Mouse (Mus musculus): Measurements from ENCODE around the gene Rnf224. TPM values are rescaled to one million over a fixed set of nuclear protein-coding genes. Genes with fewer than 3 reads are reported as not detected.

Gene Rnf224
- polyA plus RNA-seq, 1 experiment from 2014 or later, result 0.10 TPM

- Histone ChIP-seq H3K27ac (ENCODE audit: low read length) (peak within 1 kb of the TSS; percentile 16; the same call in 1 of the 2 replicates), H3K9ac (replicated peaks; ENCODE audit: low read depth) (no peak within 1 kb of the TSS), H3K4me2 (replicated peaks; ENCODE audit: low read depth, low read length) (peak within 1 kb of the TSS; percentile 79), H3K4me3 (ENCODE audit: low read depth, low read length) (peak within 1 kb of the TSS; percentile 44), H3K9me3 (ENCODE audit: low read length) (no peaks in the 10 kb centered on the region), H3K36me3 (ENCODE audit: insufficient read depth, low read length) (no peaks in the 10 kb centered on the region), H3K4me1 (ENCODE audit: insufficient read depth, low read depth, low read length) (peaks cover 11% of the 10 kb centered on the region), H3K27me3 (replicated peaks; ENCODE audit: insufficient read depth, low read length) (peaks cover 9% of the 10 kb centered on the region; the same call in 1 of the 2 replicates)
- 1% methylated on average over 43 of the region's 59 CpGs for WGBS
- no peak for DNase-seq (ENCODE audit: low spot score)
- no peak for ATAC-seq
- no peak for TF ChIP-seq EP300 (IDR thresholded peaks at IDR 0.05)
Observed at GRCm38 (mm10) chr2:25242101-25242506, 5.5 kb upstream of the Rnf224 start, which contains the start of the genes Rnf208 and Cysrt1. Gene Rnf208 (plus strand): TSS chr2:25242255. Gene Cysrt1 (minus strand): TSS chr2:25242452.

GRCm38 (mm10) chr2:25241438-25241775, 4.8 kb upstream of the Rnf224 start:
- Histone ChIP-seq H3K4me1 (ENCODE audit: insufficient read depth, low read depth, low read length) (peaks cover 11% of the 10 kb centered on the region), H3K27ac (ENCODE audit: low read length) (peak overlapping the region; percentile 16; the same call in 1 of the 2 replicates), H3K9me3 (ENCODE audit: low read length) (no peaks in the 10 kb centered on the region), H3K27me3 (replicated peaks; ENCODE audit: insufficient read depth, low read length) (peaks cover 9% of the 10 kb centered on the region; the same call in 1 of the 2 replicates), H3K4me2 (replicated peaks; ENCODE audit: low read depth, low read length) (peak overlapping the region; percentile 79), H3K9ac (replicated peaks; ENCODE audit: low read depth) (no peak overlapping the region), H3K36me3 (ENCODE audit: insufficient read depth, low read length) (no peaks in the 10 kb centered on the region), H3K4me3 (ENCODE audit: low read depth, low read length) (peak overlapping the region; percentile 44; the same call in 1 of the 2 replicates)
- DNase-seq (ENCODE audit: low spot score), result peak; percentile 51
- 12% methylated on average over 6 of the region's 6 CpGs for WGBS
- TF ChIP-seq CTCF (IDR thresholded peaks at IDR 0.05) (no peak), EP300 (IDR thresholded peaks at IDR 0.05) (0 out of 2 replicates have a peak, but pooled peaks have one; percentile 26)
- ATAC-seq, result peak; percentile 32

GRCm38 (mm10) chr2:25240723-25241437, 4.3 kb upstream of the Rnf224 start:
- peaks cover 11% of the 10 kb centered on the region for H3K4me1 ChIP-seq (ENCODE audit: insufficient read depth, low read depth, low read length)
- ATAC-seq (peak; percentile 85), DNase-seq (ENCODE audit: low spot score) (peak; percentile 88)
- no peaks in the 10 kb centered on the region for H3K9me3 ChIP-seq (ENCODE audit: low read length)
- peak overlapping the region; percentile 79 for H3K4me2 ChIP-seq (replicated peaks; ENCODE audit: low read depth, low read length)
- 2% methylated on average over 29 of the region's 29 CpGs for WGBS
- peak overlapping the region; percentile 16; the same call in 1 of the 2 replicates for H3K27ac ChIP-seq (ENCODE audit: low read length)
- peak overlapping the region; percentile 44 for H3K4me3 ChIP-seq (ENCODE audit: low read depth, low read length)
- TF ChIP-seq EP300 (IDR thresholded peaks at IDR 0.05) (no peak; the same call in 1 of the 2 replicates), CTCF (IDR thresholded peaks at IDR 0.05) (no peak; the same call in 1 of the 2 replicates)
- no peak overlapping the region for H3K9ac ChIP-seq (replicated peaks; ENCODE audit: low read depth)
- peaks cover 9% of the 10 kb centered on the region; the same call in 1 of the 2 replicates for H3K27me3 ChIP-seq (replicated peaks; ENCODE audit: insufficient read depth, low read length)
- H3K36me3 ChIP-seq (ENCODE audit: insufficient read depth, low read length), result no peaks in the 10 kb centered on the region

- WGBS, result 46% methylated on average over 8 of the region's 8 CpGs
- Histone ChIP-seq H3K27me3 (replicated peaks; ENCODE audit: insufficient read depth, low read length) (peaks cover 9% of the 10 kb centered on the region; the same call in 1 of the 2 replicates), H3K4me3 (ENCODE audit: low read depth, low read length) (no peak overlapping the region), H3K9ac (replicated peaks; ENCODE audit: low read depth) (no peak overlapping the region), H3K9me3 (ENCODE audit: low read length) (no peaks in the 10 kb centered on the region), H3K27ac (ENCODE audit: low read length) (no peak overlapping the region), H3K4me1 (ENCODE audit: insufficient read depth, low read depth, low read length) (peaks cover 11% of the 10 kb centered on the region), H3K36me3 (ENCODE audit: insufficient read depth, low read length) (no peaks in the 10 kb centered on the region), H3K4me2 (replicated peaks; ENCODE audit: low read depth, low read length) (peak overlapping the region; percentile 79)
- no peak for ATAC-seq
- DNase-seq (ENCODE audit: low spot score), result no peak
- TF ChIP-seq EP300 (IDR thresholded peaks at IDR 0.05) (no peak), CTCF (IDR thresholded peaks at IDR 0.05) (no peak)
Observed at GRCm38 (mm10) chr2:25240310-25240709, 3.7 kb upstream of the Rnf224 start.

GRCm38 (mm10) chr2:25239766-25240165, 3.2 kb upstream of the Rnf224 start:
- no peaks in the 10 kb centered on the region for H3K9me3 ChIP-seq (ENCODE audit: low read length)
- 77% methylated on average over 3 of the region's 3 CpGs for WGBS
- no peaks in the 10 kb centered on the region for H3K36me3 ChIP-seq (ENCODE audit: insufficient read depth, low read length)
- ATAC-seq (no peak), DNase-seq (ENCODE audit: low spot score) (no peak)
- no peak for TF ChIP-seq EP300 (IDR thresholded peaks at IDR 0.05)
- TF ChIP-seq CTCF (IDR thresholded peaks at IDR 0.05), result no peak
- H3K4me3 ChIP-seq (ENCODE audit: low read depth, low read length), result no peak overlapping the region
- peaks cover 9% of the 10 kb centered on the region; the same call in 1 of the 2 replicates for H3K27me3 ChIP-seq (replicated peaks; ENCODE audit: insufficient read depth, low read length)
- no peak overlapping the region for H3K4me2 ChIP-seq (replicated peaks; ENCODE audit: low read depth, low read length)
- no peak overlapping the region for H3K9ac ChIP-seq (replicated peaks; ENCODE audit: low read depth)
- peaks cover 11% of the 10 kb centered on the region for H3K4me1 ChIP-seq (ENCODE audit: insufficient read depth, low read depth, low read length)
- no peak overlapping the region for H3K27ac ChIP-seq (ENCODE audit: low read length)

GRCm38 (mm10) chr2:25238106-25238505, 1.5 kb upstream of the Rnf224 start:
- peak; percentile 43 for ATAC-seq
- Histone ChIP-seq H3K4me3 (ENCODE audit: low read depth, low read length) (no peak overlapping the region), H3K9ac (replicated peaks; ENCODE audit: low read depth) (no peak overlapping the region), H3K27me3 (replicated peaks; ENCODE audit: insufficient read depth, low read length) (peaks cover 9% of the 10 kb centered on the region; the same call in 1 of the 2 replicates), H3K4me1 (ENCODE audit: insufficient read depth, low read depth, low read length) (peaks cover 11% of the 10 kb centered on the region), H3K27ac (ENCODE audit: low read length) (peak overlapping the region; percentile 69), H3K4me2 (replicated peaks; ENCODE audit: low read depth, low read length) (no peak overlapping the region), H3K36me3 (ENCODE audit: insufficient read depth, low read length) (no peaks in the 10 kb centered on the region), H3K9me3 (ENCODE audit: low read length) (no peaks in the 10 kb centered on the region)
- DNase-seq (ENCODE audit: low spot score), result peak; percentile 70
- TF ChIP-seq CTCF (IDR thresholded peaks at IDR 0.05) (no peak), EP300 (IDR thresholded peaks at IDR 0.05) (no peak; the same call in 1 of the 2 replicates)

Data from lung, postnatal 0 days (tissue).